Mouse (Mus musculus): ENCODE results near the gene Vwce. TPM values are rescaled to one million over a fixed set of nuclear protein-coding genes. Genes with fewer than 3 reads are reported as not detected.

Gene Vwce
- polyA plus RNA-seq, 1 experiment from 2014 or later, result 1.1 TPM

DNA sequence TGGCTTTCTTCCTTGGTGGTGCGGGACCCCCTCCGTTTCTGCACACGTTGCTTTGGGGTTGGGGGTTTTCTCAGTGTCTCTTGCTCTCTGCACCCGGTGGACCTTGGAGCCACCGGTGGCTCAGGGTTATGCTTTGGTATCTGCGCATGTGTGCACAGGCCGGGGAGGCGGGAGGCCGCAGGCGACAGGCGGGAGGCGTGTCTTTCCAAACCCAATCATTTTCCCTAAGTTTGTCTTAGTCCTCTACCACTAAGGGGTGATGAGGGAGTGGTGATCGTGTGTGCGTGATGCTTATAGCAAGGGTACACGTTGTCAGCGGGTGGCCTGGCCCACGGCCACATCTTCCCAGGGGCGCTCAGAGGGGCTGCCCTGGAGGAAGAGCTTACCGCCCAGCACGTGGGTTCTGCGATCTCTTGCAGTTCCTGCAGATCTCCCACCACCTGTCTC, 882 bp downstream of the Vwce start:
- H3K4me3 ChIP-seq (ENCODE audit: low read depth, low read length), result peak overlapping the region; percentile 37
- H3K27me3 ChIP-seq (ENCODE audit: control insufficient read depth, insufficient read depth, low read length), result no peaks in the 10 kb centered on the region
- H3K9ac ChIP-seq (replicated peaks; ENCODE audit: low read depth, low read length), result peak overlapping the region; percentile 40
- H3K9me3 ChIP-seq (ENCODE audit: control insufficient read depth, low read depth, low read length), result no peaks in the 10 kb centered on the region
- WGBS, result 1% methylated on average over 21 of the region's 21 CpGs
- H3K27ac ChIP-seq (ENCODE audit: low read length), result peak overlapping the region; percentile 11; the same call in 1 of the 2 replicates
- H3K4me1 ChIP-seq (ENCODE audit: control insufficient read depth, insufficient read depth, low read length), result peaks cover 12% of the 10 kb centered on the region; the same call in 1 of the 2 replicates
- peak; percentile 87 for ATAC-seq (ENCODE audit: insufficient number of reproducible peaks, insufficient read depth, low FRiP score, low read depth)
- peak overlapping the region; percentile 99 for H3K4me2 ChIP-seq (replicated peaks; ENCODE audit: low read depth, low read length)
- peaks cover 7% of the 10 kb centered on the region for H3K36me3 ChIP-seq (ENCODE audit: control insufficient read depth, insufficient read depth, low read length)

DNA sequence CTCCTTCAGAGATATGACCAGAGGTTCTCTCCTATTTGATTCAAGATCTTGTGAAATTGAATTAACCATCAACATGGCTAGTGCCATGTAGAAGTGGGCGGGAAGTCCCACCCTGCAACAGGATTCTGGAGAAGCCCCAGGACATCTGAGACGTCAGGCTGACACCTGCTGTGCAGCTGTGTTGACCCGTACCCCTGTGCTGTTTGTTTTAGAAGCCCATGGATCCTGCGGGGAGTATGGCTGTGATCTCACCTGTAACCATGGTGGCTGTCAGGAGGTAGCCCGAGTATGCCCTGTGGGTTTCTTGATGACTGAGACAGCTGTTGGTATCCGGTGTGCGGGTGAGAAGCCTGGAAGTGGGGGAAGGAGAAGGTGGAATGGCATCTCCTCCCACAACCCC, 3.8 kb downstream of the Vwce start:
- ATAC-seq (ENCODE audit: insufficient number of reproducible peaks, insufficient read depth, low FRiP score, low read depth), result no peak
- H3K36me3 ChIP-seq (ENCODE audit: control insufficient read depth, insufficient read depth, low read length), result no peaks in the 10 kb centered on the region
- H3K27ac ChIP-seq (ENCODE audit: low read length), result no peak overlapping the region
- peaks cover 12% of the 10 kb centered on the region; the same call in 1 of the 2 replicates for H3K4me1 ChIP-seq (ENCODE audit: control insufficient read depth, insufficient read depth, low read length)
- no peak overlapping the region for H3K4me3 ChIP-seq (ENCODE audit: low read depth, low read length)
- no peaks in the 10 kb centered on the region for H3K9me3 ChIP-seq (ENCODE audit: control insufficient read depth, low read depth, low read length)
- H3K9ac ChIP-seq (replicated peaks; ENCODE audit: low read depth, low read length), result no peak overlapping the region
- no peaks in the 10 kb centered on the region for H3K27me3 ChIP-seq (ENCODE audit: control insufficient read depth, insufficient read depth, low read length)
- H3K4me2 ChIP-seq (replicated peaks; ENCODE audit: low read depth, low read length), result no peak overlapping the region
- WGBS, result 48% methylated on average over 7 of the region's 7 CpGs

DNA sequence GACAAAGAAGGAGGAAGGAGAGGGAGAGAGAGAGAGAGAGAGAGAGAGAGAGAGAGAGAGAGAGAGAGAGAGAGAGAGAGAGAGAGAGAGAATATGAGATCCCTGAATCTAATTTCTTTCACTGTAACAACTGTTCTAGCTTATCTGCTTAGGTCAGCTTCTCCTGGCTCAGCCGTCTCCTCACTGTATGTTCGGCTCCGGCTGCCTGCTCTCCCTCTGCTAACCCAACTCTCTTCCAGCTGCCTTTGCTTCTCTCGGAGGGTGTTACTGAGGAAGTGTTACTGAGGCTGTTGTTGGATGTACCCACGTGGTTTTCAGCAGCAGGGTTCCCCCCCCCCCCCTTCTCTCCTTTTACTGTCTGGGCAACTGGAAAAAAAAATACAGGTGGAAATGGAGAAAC, 6.1 kb downstream of the Vwce start:
- no peak overlapping the region for H3K4me2 ChIP-seq (replicated peaks; ENCODE audit: low read depth, low read length)
- WGBS, result 10% methylated on average over 5 of the region's 5 CpGs
- no peak overlapping the region for H3K9ac ChIP-seq (replicated peaks; ENCODE audit: low read depth, low read length)

DNA sequence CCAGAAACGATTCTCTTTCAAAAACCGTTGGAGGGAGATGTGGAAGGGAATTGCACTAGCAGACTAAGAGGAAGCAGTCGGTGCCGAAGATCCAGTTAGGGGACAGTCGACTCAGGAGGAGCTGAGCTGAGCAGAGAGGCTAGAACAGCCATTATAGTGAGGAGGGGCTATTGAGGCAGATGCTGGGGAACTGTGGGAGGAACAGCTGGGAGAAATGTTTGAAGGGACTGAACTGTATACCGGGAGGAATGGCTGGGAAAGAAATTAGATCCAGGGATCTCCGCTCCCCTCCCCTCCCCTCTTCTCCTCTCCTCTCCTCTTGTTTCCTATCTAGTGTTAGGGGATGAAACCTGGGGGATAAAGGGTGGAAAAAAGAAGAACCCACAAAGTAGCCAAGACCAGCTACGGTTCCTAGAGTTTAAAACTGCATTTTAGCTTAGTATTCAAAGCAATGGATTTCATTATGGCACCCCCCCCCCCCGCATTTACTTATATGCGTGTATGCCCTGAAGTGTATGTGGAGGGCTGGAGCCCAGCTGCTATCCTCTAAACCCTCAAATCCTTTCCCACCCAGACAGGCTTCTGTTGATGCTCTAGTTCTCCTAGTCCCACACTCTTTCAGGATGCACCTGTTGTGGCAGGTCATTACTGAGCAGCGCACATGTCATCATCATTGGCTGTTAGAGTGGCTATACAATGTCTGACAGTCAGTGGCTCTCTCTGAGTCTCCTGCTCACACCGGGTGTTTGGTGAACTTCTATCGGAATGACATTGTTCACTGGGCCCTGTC, 6.8 kb downstream of the Vwce start:
- Histone ChIP-seq H3K27me3 (ENCODE audit: control insufficient read depth, insufficient read depth, low read length) (no peaks in the 10 kb centered on the region), H3K4me3 (ENCODE audit: low read depth, low read length) (no peak overlapping the region), H3K36me3 (ENCODE audit: control insufficient read depth, insufficient read depth, low read length) (no peaks in the 10 kb centered on the region), H3K27ac (ENCODE audit: low read length) (no peak overlapping the region), H3K9ac (replicated peaks; ENCODE audit: low read depth, low read length) (no peak overlapping the region), H3K9me3 (ENCODE audit: control insufficient read depth, low read depth, low read length) (no peaks in the 10 kb centered on the region), H3K4me1 (ENCODE audit: control insufficient read depth, insufficient read depth, low read length) (no peaks in the 10 kb centered on the region), H3K4me2 (replicated peaks; ENCODE audit: low read depth, low read length) (no peak overlapping the region)
- peak; percentile 10; the same call in 1 of the 2 replicates for ATAC-seq (ENCODE audit: insufficient number of reproducible peaks, insufficient read depth, low FRiP score, low read depth)
- 44% methylated on average over 13 of the region's 13 CpGs for WGBS

More for the DNA sequence above, 6.1 kb downstream of the Vwce start:
- 0 out of 2 replicates have a peak, but pooled peaks cover 2% of the 10 kb centered on the region for H3K4me1 ChIP-seq (ENCODE audit: control insufficient read depth, insufficient read depth, low read length)
- H3K9me3 ChIP-seq (ENCODE audit: control insufficient read depth, low read depth, low read length), result no peaks in the 10 kb centered on the region
- H3K27me3 ChIP-seq (ENCODE audit: control insufficient read depth, insufficient read depth, low read length), result no peaks in the 10 kb centered on the region
- no peak for ATAC-seq (ENCODE audit: insufficient number of reproducible peaks, insufficient read depth, low FRiP score, low read depth)
- H3K27ac ChIP-seq (ENCODE audit: low read length), result no peak overlapping the region; the same call in 1 of the 2 replicates
- H3K36me3 ChIP-seq (ENCODE audit: control insufficient read depth, insufficient read depth, low read length), result no peaks in the 10 kb centered on the region
- no peak overlapping the region for H3K4me3 ChIP-seq (ENCODE audit: low read depth, low read length)

DNA sequence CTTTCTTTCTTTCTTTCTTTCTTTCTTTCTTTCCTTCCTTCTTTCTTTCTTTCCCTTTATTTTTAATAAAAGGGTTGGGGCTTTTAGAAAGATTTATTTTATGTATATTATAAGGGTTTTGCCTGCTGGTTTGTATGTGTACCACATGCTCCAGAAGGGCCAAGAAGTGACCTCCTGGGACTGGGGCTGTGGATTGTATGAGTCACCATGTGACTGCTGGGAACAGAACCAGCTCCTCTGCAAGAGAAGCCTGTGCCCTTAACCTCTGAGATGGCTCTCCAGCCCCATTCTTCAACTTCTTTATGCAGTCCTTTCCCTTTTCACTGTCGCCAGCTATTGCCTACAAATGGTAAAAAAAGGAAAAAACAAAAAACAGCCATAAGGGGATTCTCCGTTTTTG, 11.6 kb downstream of the Vwce start:
- no peak for ATAC-seq (ENCODE audit: insufficient number of reproducible peaks, insufficient read depth, low FRiP score, low read depth)
- Histone ChIP-seq H3K27ac (ENCODE audit: low read length) (no peak overlapping the region), H3K9ac (replicated peaks; ENCODE audit: low read depth, low read length) (no peak overlapping the region), H3K36me3 (ENCODE audit: control insufficient read depth, insufficient read depth, low read length) (no peaks in the 10 kb centered on the region), H3K4me1 (ENCODE audit: control insufficient read depth, insufficient read depth, low read length) (no peaks in the 10 kb centered on the region), H3K4me2 (replicated peaks; ENCODE audit: low read depth, low read length) (no peak overlapping the region), H3K27me3 (ENCODE audit: control insufficient read depth, insufficient read depth, low read length) (no peaks in the 10 kb centered on the region), H3K4me3 (ENCODE audit: low read depth, low read length) (no peak overlapping the region), H3K9me3 (ENCODE audit: control insufficient read depth, low read depth, low read length) (no peaks in the 10 kb centered on the region)
- WGBS, result 87% methylated on average over 2 of the region's 2 CpGs

DNA sequence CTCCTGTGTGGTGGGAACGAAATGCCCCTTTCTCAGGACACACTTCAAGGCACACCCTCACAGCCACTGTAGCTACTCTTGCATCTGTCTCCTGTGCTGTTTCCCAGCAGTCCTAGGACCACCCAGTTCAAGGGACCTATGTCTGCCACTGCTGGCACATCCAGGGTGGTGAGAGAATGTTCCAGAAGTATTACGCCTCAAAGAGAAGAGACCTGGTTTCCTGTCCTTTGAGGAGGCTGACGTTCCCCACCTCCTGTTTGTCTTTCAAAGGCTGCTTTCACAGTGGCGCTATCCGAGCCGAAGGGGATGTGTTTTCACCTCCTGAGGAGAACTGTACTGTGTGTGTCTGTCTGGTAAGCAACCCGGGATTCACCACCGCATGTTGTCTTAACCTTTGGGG, 14.1 kb downstream of the Vwce start:
- Histone ChIP-seq H3K36me3 (ENCODE audit: control insufficient read depth, insufficient read depth, low read length) (no peaks in the 10 kb centered on the region), H3K9me3 (ENCODE audit: control insufficient read depth, low read depth, low read length) (no peaks in the 10 kb centered on the region), H3K4me3 (ENCODE audit: low read depth, low read length) (no peak overlapping the region), H3K27me3 (ENCODE audit: control insufficient read depth, insufficient read depth, low read length) (no peaks in the 10 kb centered on the region), H3K4me2 (replicated peaks; ENCODE audit: low read depth, low read length) (no peak overlapping the region), H3K9ac (replicated peaks; ENCODE audit: low read depth, low read length) (no peak overlapping the region), H3K4me1 (ENCODE audit: control insufficient read depth, insufficient read depth, low read length) (no peaks in the 10 kb centered on the region), H3K27ac (ENCODE audit: low read length) (no peak overlapping the region)
- ATAC-seq (ENCODE audit: insufficient number of reproducible peaks, insufficient read depth, low FRiP score, low read depth), result no peak
- WGBS, result 75% methylated on average over 8 of the region's 8 CpGs

DNA sequence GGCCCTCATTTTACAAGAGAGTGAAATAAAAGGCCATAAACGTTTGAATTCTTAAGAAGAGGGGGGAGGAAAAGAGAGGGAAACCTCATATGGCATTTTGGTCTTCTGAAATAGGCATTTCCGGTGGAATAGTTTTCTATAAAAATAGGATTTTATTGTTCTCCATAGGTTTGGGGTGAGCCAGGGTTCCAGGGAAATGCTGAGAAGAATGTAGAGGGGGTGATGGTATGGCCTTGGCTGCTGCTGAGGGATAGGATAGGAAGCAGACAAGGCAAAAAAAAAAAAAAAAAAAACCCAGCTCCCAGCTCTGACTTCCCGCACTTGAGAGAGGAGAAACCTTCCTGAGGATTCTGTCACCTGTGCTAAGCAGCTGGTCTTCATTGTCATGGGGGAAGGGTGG, 22.0 kb downstream of the Vwce start:
- 51% methylated on average over 3 of the region's 3 CpGs for WGBS
- Histone ChIP-seq H3K4me3 (ENCODE audit: low read depth, low read length) (no peak overlapping the region), H3K9ac (replicated peaks; ENCODE audit: low read depth, low read length) (no peak overlapping the region), H3K27me3 (ENCODE audit: control insufficient read depth, insufficient read depth, low read length) (no peaks in the 10 kb centered on the region), H3K4me1 (ENCODE audit: control insufficient read depth, insufficient read depth, low read length) (no peaks in the 10 kb centered on the region), H3K9me3 (ENCODE audit: control insufficient read depth, low read depth, low read length) (no peaks in the 10 kb centered on the region), H3K4me2 (replicated peaks; ENCODE audit: low read depth, low read length) (no peak overlapping the region), H3K36me3 (ENCODE audit: control insufficient read depth, insufficient read depth, low read length) (no peaks in the 10 kb centered on the region), H3K27ac (ENCODE audit: low read length) (no peak overlapping the region)
- no peak for ATAC-seq (ENCODE audit: insufficient number of reproducible peaks, insufficient read depth, low FRiP score, low read depth)

DNA sequence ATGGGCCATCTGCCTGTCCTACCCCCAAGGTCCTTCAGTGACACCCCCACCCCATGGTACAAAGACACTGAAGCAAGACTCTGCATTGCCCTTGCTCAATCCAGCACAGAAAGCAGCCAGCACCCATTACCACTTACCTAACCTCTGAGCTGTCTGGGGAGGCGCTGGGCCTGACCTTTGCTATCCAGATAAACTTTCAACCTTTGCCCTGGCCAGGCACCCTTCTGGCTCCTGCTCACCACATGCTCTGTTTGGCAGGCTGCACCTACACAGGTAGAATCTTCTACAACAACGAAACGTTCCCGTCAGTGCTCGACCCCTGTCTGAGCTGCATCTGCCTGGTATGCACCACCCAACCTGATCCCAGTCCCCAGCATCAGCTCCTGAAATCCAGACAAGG, 23.7 kb downstream of the Vwce start:
- Histone ChIP-seq H3K9ac (replicated peaks; ENCODE audit: low read depth, low read length) (no peak overlapping the region), H3K4me2 (replicated peaks; ENCODE audit: low read depth, low read length) (no peak overlapping the region), H3K27me3 (ENCODE audit: control insufficient read depth, insufficient read depth, low read length) (no peaks in the 10 kb centered on the region), H3K4me1 (ENCODE audit: control insufficient read depth, insufficient read depth, low read length) (no peaks in the 10 kb centered on the region), H3K9me3 (ENCODE audit: control insufficient read depth, low read depth, low read length) (no peaks in the 10 kb centered on the region), H3K4me3 (ENCODE audit: low read depth, low read length) (no peak overlapping the region), H3K27ac (ENCODE audit: low read length) (no peak overlapping the region), H3K36me3 (ENCODE audit: control insufficient read depth, insufficient read depth, low read length) (no peaks in the 10 kb centered on the region)
- ATAC-seq (ENCODE audit: insufficient number of reproducible peaks, insufficient read depth, low FRiP score, low read depth), result no peak
- 49% methylated on average over 5 of the region's 5 CpGs for WGBS

DNA sequence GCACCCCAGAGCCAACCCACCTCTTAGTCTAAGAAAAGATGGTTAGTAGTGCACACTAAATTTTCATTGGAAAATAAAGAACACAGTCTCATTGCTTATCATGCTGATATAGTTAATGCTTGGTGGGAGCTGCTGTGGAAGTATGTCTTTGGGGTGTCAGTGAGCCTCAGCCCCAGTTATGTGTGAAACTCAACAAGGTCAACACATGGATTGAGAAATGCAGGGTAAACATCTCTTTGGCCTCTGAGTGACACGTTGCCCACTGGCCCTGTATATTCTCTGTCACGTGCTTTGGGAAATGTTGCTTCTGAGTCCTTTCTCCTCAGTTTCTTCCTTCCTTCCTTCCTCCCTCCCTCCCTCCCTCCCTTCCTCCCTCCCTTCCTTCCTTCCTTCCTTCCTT, 24.4 kb downstream of the Vwce start:
- no peak for ATAC-seq (ENCODE audit: insufficient number of reproducible peaks, insufficient read depth, low FRiP score, low read depth)
- no peak overlapping the region for H3K4me2 ChIP-seq (replicated peaks; ENCODE audit: low read depth, low read length)
- no peak overlapping the region for H3K4me3 ChIP-seq (ENCODE audit: low read depth, low read length)
- no peak overlapping the region for H3K9ac ChIP-seq (replicated peaks; ENCODE audit: low read depth, low read length)
- no peaks in the 10 kb centered on the region for H3K36me3 ChIP-seq (ENCODE audit: control insufficient read depth, insufficient read depth, low read length)
- H3K9me3 ChIP-seq (ENCODE audit: control insufficient read depth, low read depth, low read length), result no peaks in the 10 kb centered on the region
- no peak overlapping the region for H3K27ac ChIP-seq (ENCODE audit: low read length)
- no peaks in the 10 kb centered on the region for H3K27me3 ChIP-seq (ENCODE audit: control insufficient read depth, insufficient read depth, low read length)
- no peaks in the 10 kb centered on the region for H3K4me1 ChIP-seq (ENCODE audit: control insufficient read depth, insufficient read depth, low read length)
- 54% methylated on average over 2 of the region's 2 CpGs for WGBS

Data from stomach, embryonic 14.5 days (tissue).